Mouse (Mus musculus) megakaryocyte progenitor cell, adult 5-6 weeks (primary cell): ENCODE data around the gene Eif2a. TPM values are rescaled to one million over a fixed set of nuclear protein-coding genes. Genes with fewer than 3 reads are reported as not detected.

Source experiments
- total RNA-seq, 2 experiments: library from RNA; stranded (forward) in 1 of 2; stranded (reverse) in 1 of 2; fragments of 157-497, 149-512 nt in 1 of 2; fragments of 200-1000 nt in 1 of 2; gene quantifications; 2 replicates each; pipeline versions ENCODE4 v1.2.3 to v1.2.4; 2015 to 2017

Eif2a gene
- total RNA-seq, 2 experiments from 2014 or later: 94.7 to 173 TPM

Other genes with a start within 250 kb of the Eif2a start
- 15.8 and 17.3 TPM in 2 replicates for gene Tsc22d2, start 111.1 kb upstream of the Eif2a start, total RNA-seq (2015)
- 8.5 and 11.4 TPM in 2 replicates for gene Tsc22d2, start 111.1 kb upstream of the Eif2a start, total RNA-seq (2017)
- 130 and 146 TPM in 2 replicates for gene Serp1, start 71 bp downstream of the Eif2a start, total RNA-seq (2015)
- 136 and 145 TPM in 2 replicates for gene Serp1, start 71 bp downstream of the Eif2a start, total RNA-seq (2017)
- gene Selenot, start 50.8 kb downstream of the Eif2a start, total RNA-seq (2015): 138 and 142 TPM in 2 replicates
- 176 and 180 TPM in 2 replicates for gene Selenot, start 50.8 kb downstream of the Eif2a start, total RNA-seq (2017)
- gene Erich6, start 111.4 kb downstream of the Eif2a start, total RNA-seq (2015): 0.20 TPM in 1 of 2 replicates, not detected in the other
- not detected in 2 replicates for gene Erich6, start 111.4 kb downstream of the Eif2a start, total RNA-seq (2017)
- 16.0 and 21.2 TPM in 2 replicates for gene Siah2, start 166.6 kb downstream of the Eif2a start, total RNA-seq (2015)
- 7.0 and 10.5 TPM in 2 replicates for gene Siah2, start 166.6 kb downstream of the Eif2a start, total RNA-seq (2017)